In the genomic region with DNA sequence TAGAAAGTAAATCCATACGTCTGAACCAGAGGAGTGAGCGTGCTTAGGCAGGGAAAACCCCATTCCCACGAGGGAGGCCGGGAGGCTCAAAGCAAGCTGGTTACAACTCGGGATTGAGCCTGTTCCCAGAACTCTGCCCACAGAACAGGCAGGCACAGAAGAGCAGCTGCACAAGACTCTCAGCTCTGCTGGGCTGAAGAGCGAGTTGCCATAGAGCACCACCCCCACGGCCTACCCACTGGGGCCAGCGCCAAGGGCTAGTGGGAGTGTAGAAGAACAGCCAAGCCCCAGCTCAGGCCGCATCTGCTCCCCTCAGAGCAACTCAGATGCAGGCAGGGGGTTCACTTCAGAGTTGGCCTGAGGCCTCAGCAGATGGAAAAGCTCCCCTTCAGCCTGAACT, we compare ENCODE assay signal across 12 mouse cellular contexts. TPM values are rescaled to one million over a fixed set of nuclear protein-coding genes. Genes with fewer than 3 reads are reported as not detected.
DNase-seq lines count a peak whose midpoint lies in the region; ATAC-seq lines count a peak whose summit lies in the region.
"Had no signal": no experiment of that assay in that cellular context is flagged by ENCODE, and none has a peak within 500 bp of the region (broad histone marks: within the 10 kb centered on the region; RNA-seq: fewer than 3 reads in every experiment).

No protein-coding gene starts in this region.

- no peak for DNase-seq in neural tube, embryonic 10.5 days (ENCODE audit: extremely low spot score, low spot score)
- DNase-seq in frontal cortex, postnatal 10 days (ENCODE audit: low spot score in 2 of 2): peak; percentile 72 to 85
- peak; percentile 90 to 94 for DNase-seq in left cerebral cortex, adult 18-20 months (ENCODE audit: low spot score in 2 of 2)
- DNase-seq in telencephalon, adult 2 months (ENCODE audit: low read depth, low spot score): peak; percentile 95
- DNase-seq in kidney, postnatal 25 days: no peak
- DNase-seq in midbrain, embryonic 10.5 days (ENCODE audit: low spot score): no peak

- ATAC-seq in neural tube, embryonic 13.5 days (ENCODE audit: low read depth): no peak
- ATAC-seq in monocyte, adult 5-6 weeks (replicated peaks; ENCODE audit: insufficient number of reproducible peaks, low FRiP score, low TSS enrichment, poor library complexity, severe bottlenecking): no peak

- H3K27ac ChIP-seq in neural tube, embryonic 13.5 days (replicated peaks): peak overlapping the region; percentile 6; the same call in 1 of the 2 replicates
- H3K27ac ChIP-seq in midbrain, embryonic 10.5 days (replicated peaks): no peak overlapping the region; the same call in 1 of the 2 replicates
- H3K27ac ChIP-seq: heart, embryonic 13.5 days had no signal

- H3K9ac ChIP-seq in neural tube, embryonic 13.5 days: no peak overlapping the region
- H3K9ac ChIP-seq: heart, embryonic 13.5 days had no signal

- 0 out of 2 replicates have a peak, but pooled peaks cover 5% of the 10 kb centered on the region for H3K36me3 ChIP-seq in neural tube, embryonic 13.5 days
- H3K36me3 ChIP-seq in midbrain, embryonic 10.5 days: no peaks in the 10 kb centered on the region
- H3K36me3 ChIP-seq: heart, embryonic 13.5 days had no signal

- 69% methylated on average over 9 of the region's 9 CpGs for WGBS in neural tube, embryonic 13.5 days
- WGBS in midbrain, embryonic 10.5 days: 85% methylated on average over 9 of the region's 9 CpGs

- H3K4me3 ChIP-seq in neural tube, embryonic 13.5 days: no peak overlapping the region
- no peak overlapping the region for H3K4me3 ChIP-seq in midbrain, embryonic 10.5 days
- H3K4me3 ChIP-seq: heart, embryonic 13.5 days had no signal

- H3K27me3 ChIP-seq in neural tube, embryonic 13.5 days: no peaks in the 10 kb centered on the region
- no peaks in the 10 kb centered on the region for H3K27me3 ChIP-seq in midbrain, embryonic 10.5 days (ENCODE audit: low read depth, poor library complexity, severe bottlenecking)
- H3K27me3 ChIP-seq: heart, embryonic 13.5 days had no signal

- peaks cover 30% of the 10 kb centered on the region for H3K4me1 ChIP-seq in neural tube, embryonic 13.5 days (replicated peaks)
- peaks cover 14% of the 10 kb centered on the region; the same call in 1 of the 2 replicates for H3K4me1 ChIP-seq in midbrain, embryonic 10.5 days

- no peaks in the 10 kb centered on the region for H3K9me3 ChIP-seq in neural tube, embryonic 13.5 days
- no peaks in the 10 kb centered on the region for H3K9me3 ChIP-seq in midbrain, embryonic 10.5 days (replicated peaks)
- H3K9me3 ChIP-seq: G1E had no signal

- H3K4me2 ChIP-seq in neural tube, embryonic 13.5 days: no peak overlapping the region
- H3K4me2 ChIP-seq: heart, embryonic 13.5 days had no signal

RNA-seq across cellular contexts. Expression of a gene that starts 49.7 kb away (rescaled TPM):
- polyA plus RNA-seq in neural tube, embryonic 13.5 days (2015; fragmentation: Nextera tagmentation; extraction: Ambion mirVana): 0.15 and 0.20 TPM in 2 replicates
- total RNA-seq in left cerebral cortex, adult 18-20 months (2021): not detected
- 2.6 to 16.5 TPM (median 10.8 TPM) in 3 replicates for total RNA-seq in monocyte, adult 5-6 weeks (2017)
- not detected in 2 replicates for polyA plus RNA-seq in midbrain, embryonic 10.5 days (2016; fragmentation: Nextera tagmentation; extraction: Ambion mirVana)
- total RNA-seq: liver, adult 2 months had no signal
- polyA plus RNA-seq: G1E; heart, embryonic 13.5 days; liver, adult 2 months; neural tube, embryonic 11.5 days had no signal

Comparison
In these comparisons a context has a peak if more than half of its experiments do, and no peak if none do; other contexts are left out.
1. DNase-seq: peak in frontal cortex, postnatal 10 days (2 of 2), left cerebral cortex, adult 18-20 months (2 of 2) and telencephalon, adult 2 months (single experiment); none in neural tube, embryonic 10.5 days (single experiment), kidney, postnatal 25 days (0 of 2) and midbrain, embryonic 10.5 days (single experiment).